Mouse (Mus musculus): ENCODE results near the gene Ndufa4l2. TPM values are rescaled to one million over a fixed set of nuclear protein-coding genes. Genes with fewer than 3 reads are reported as not detected.

Ndufa4l2 gene
- 10.4 and 11.5 TPM in 2 replicates for polyA plus RNA-seq (2012; rRNA removed)

- H3K4me1 ChIP-seq (ENCODE audit: control insufficient read depth, insufficient read depth, low read length), result peaks cover 24% of the 10 kb centered on the region
- no peak for DNase-seq
- no peak within 1 kb of the TSS for H3K27ac ChIP-seq (ENCODE audit: insufficient read depth, low read length)
- no peak for TF ChIP-seq POLR2A (IDR thresholded peaks at IDR 0.05; ENCODE audit: borderline replicate concordance, insufficient read depth, low read length)
- no peaks in the 10 kb centered on the region for H3K27me3 ChIP-seq (ENCODE audit: control insufficient read depth, insufficient read depth, low read length)
- WGBS, result 51% methylated on average over 6 of the region's 6 CpGs
- no peak within 1 kb of the TSS for H3K4me3 ChIP-seq (replicated peaks; ENCODE audit: insufficient read depth, low read depth, low read length)
Observed at GRCm38 (mm10) chr10:127514764-127515163, at the start of gene Ndufa4l2. Gene Ndufa4l2, plus strand, starts transcription at chr10:127514967.

DNA sequence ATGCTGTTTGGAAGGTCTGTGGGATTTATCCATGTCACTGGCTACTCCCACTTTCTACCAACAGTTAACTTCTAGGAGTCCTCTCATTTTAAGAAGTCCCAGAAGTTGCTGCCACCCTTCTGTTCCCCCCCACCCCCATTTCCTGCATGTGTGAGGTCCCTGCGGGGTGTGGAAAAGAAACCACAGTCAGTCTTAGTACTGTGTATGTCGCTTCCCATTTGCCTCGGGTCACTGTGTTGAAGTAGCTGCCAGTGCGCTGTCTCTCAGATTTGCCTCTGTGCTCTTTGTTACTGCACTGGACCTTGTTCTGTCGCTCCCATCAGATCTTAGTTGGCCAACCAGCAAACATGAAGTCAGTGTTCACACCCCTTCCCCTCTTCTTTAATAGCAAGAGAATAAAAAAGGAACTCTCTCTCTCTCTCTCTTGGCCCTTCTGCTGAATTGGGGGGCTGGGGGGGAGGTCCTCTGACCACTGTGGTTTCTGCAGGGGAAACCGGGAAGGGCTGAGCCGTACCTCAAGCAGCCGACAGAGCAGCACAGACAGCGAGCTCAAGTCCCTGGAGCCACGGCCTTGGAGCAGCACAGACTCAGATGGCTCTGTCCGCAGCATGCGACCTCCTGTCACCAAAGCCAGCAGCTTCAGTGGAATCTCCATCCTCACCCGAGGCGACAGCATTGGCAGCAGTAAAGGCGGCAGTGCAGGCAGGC, 43.3 kb upstream of the Ndufa4l2 start:
- Histone ChIP-seq H3K4me3 (replicated peaks; ENCODE audit: insufficient read depth, low read depth, low read length) (no peak overlapping the region), H3K27me3 (ENCODE audit: control insufficient read depth, insufficient read depth, low read length) (no peaks in the 10 kb centered on the region), H3K4me1 (ENCODE audit: control insufficient read depth, insufficient read depth, low read length) (no peaks in the 10 kb centered on the region), H3K27ac (ENCODE audit: insufficient read depth, low read length) (no peak overlapping the region)
- 54% methylated on average over 15 of the region's 15 CpGs for WGBS
- no peak for TF ChIP-seq CTCF (IDR thresholded peaks at IDR 0.05; ENCODE audit: borderline replicate concordance, insufficient read depth, low read depth, low read length)
- no peak for TF ChIP-seq POLR2A (IDR thresholded peaks at IDR 0.05; ENCODE audit: borderline replicate concordance, insufficient read depth, low read length)
- no peak for DNase-seq

GRCm38 (mm10) chr10:127472722-127473121, 42.0 kb upstream of the Ndufa4l2 start:
- Histone ChIP-seq H3K4me3 (replicated peaks; ENCODE audit: insufficient read depth, low read depth, low read length) (no peak overlapping the region), H3K4me1 (ENCODE audit: control insufficient read depth, insufficient read depth, low read length) (no peaks in the 10 kb centered on the region), H3K27ac (ENCODE audit: insufficient read depth, low read length) (no peak overlapping the region), H3K27me3 (ENCODE audit: control insufficient read depth, insufficient read depth, low read length) (no peaks in the 10 kb centered on the region)
- DNase-seq, result no peak
- 82% methylated on average over 9 of the region's 9 CpGs for WGBS
- TF ChIP-seq POLR2A (IDR thresholded peaks at IDR 0.05; ENCODE audit: borderline replicate concordance, insufficient read depth, low read length) (no peak), CTCF (IDR thresholded peaks at IDR 0.05; ENCODE audit: borderline replicate concordance, insufficient read depth, low read depth, low read length) (no peak)

DNA sequence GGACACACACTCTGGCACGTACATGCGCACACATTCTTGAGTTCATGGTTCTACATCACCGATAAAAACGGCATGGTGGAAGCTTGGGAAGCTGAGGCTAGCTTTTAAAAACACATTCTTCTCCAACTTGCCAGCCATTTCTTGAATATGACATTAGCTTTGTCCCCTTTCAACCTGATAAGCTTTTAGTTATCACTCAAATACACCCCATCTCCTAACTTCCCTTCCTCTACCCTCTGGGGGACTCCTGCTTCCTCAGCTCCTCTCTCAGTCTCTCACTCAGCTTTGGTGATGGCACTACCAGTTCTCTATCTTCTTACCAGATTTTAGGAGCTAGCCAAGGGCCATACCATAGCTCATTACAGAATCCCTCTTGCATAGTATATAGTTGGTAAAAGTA, 39.6 kb upstream of the Ndufa4l2 start:
- Histone ChIP-seq H3K4me1 (ENCODE audit: control insufficient read depth, insufficient read depth, low read length) (no peaks in the 10 kb centered on the region), H3K27me3 (ENCODE audit: control insufficient read depth, insufficient read depth, low read length) (no peaks in the 10 kb centered on the region), H3K4me3 (replicated peaks; ENCODE audit: insufficient read depth, low read depth, low read length) (no peak overlapping the region), H3K27ac (ENCODE audit: insufficient read depth, low read length) (no peak overlapping the region)
- TF ChIP-seq CTCF (IDR thresholded peaks at IDR 0.05; ENCODE audit: borderline replicate concordance, insufficient read depth, low read depth, low read length) (no peak), POLR2A (IDR thresholded peaks at IDR 0.05; ENCODE audit: borderline replicate concordance, insufficient read depth, low read length) (no peak)
- WGBS, result 94% methylated on average over 4 of the region's 4 CpGs
- DNase-seq, result no peak

GRCm38 (mm10) chr10:127476541-127476940, 38.2 kb upstream of the Ndufa4l2 start:
- Histone ChIP-seq H3K4me1 (ENCODE audit: control insufficient read depth, insufficient read depth, low read length) (peaks cover 1% of the 10 kb centered on the region; the same call in 1 of the 2 replicates), H3K27me3 (ENCODE audit: control insufficient read depth, insufficient read depth, low read length) (no peaks in the 10 kb centered on the region), H3K4me3 (replicated peaks; ENCODE audit: insufficient read depth, low read depth, low read length) (no peak overlapping the region), H3K27ac (ENCODE audit: insufficient read depth, low read length) (no peak overlapping the region)
- no peak for DNase-seq
- 87% methylated on average over 3 of the region's 3 CpGs for WGBS
- TF ChIP-seq POLR2A (IDR thresholded peaks at IDR 0.05; ENCODE audit: borderline replicate concordance, insufficient read depth, low read length), result no peak

GRCm38 (mm10) chr10:127477301-127477700, 37.5 kb upstream of the Ndufa4l2 start:
- DNase-seq, result no peak
- no peak for TF ChIP-seq POLR2A (IDR thresholded peaks at IDR 0.05; ENCODE audit: borderline replicate concordance, insufficient read depth, low read length)
- no peak for TF ChIP-seq CTCF (IDR thresholded peaks at IDR 0.05; ENCODE audit: borderline replicate concordance, insufficient read depth, low read depth, low read length)
- WGBS, result 77% methylated on average over 7 of the region's 7 CpGs
- Histone ChIP-seq H3K27ac (ENCODE audit: insufficient read depth, low read length) (no peak overlapping the region), H3K4me3 (replicated peaks; ENCODE audit: insufficient read depth, low read depth, low read length) (no peak overlapping the region), H3K27me3 (ENCODE audit: control insufficient read depth, insufficient read depth, low read length) (no peaks in the 10 kb centered on the region), H3K4me1 (ENCODE audit: control insufficient read depth, insufficient read depth, low read length) (peaks cover 2% of the 10 kb centered on the region; the same call in 1 of the 2 replicates)

- Histone ChIP-seq H3K27me3 (ENCODE audit: control insufficient read depth, insufficient read depth, low read length) (no peaks in the 10 kb centered on the region), H3K4me1 (ENCODE audit: control insufficient read depth, insufficient read depth, low read length) (peaks cover 2% of the 10 kb centered on the region; the same call in 1 of the 2 replicates), H3K4me3 (replicated peaks; ENCODE audit: insufficient read depth, low read depth, low read length) (no peak overlapping the region), H3K27ac (ENCODE audit: insufficient read depth, low read length) (no peak overlapping the region)
- peak in 1 of 2 experiments; percentile 60 for DNase-seq
- TF ChIP-seq CTCF (IDR thresholded peaks at IDR 0.05; ENCODE audit: borderline replicate concordance, insufficient read depth, low read depth, low read length) (peak; percentile 32; the same call in 1 of the 2 replicates), POLR2A (IDR thresholded peaks at IDR 0.05; ENCODE audit: borderline replicate concordance, insufficient read depth, low read length) (no peak)
- WGBS, result 77% methylated on average over 4 of the region's 4 CpGs
Observed at GRCm38 (mm10) chr10:127479131-127479530, 35.6 kb upstream of the Ndufa4l2 start.
